In genomic region chr1:60098024-60098781, GRCm38 (mm10) we compare ENCODE assay signal across 8 mouse cellular contexts. TPM values are rescaled to one million over a fixed set of nuclear protein-coding genes. Genes with fewer than 3 reads are reported as not detected.
DNase-seq lines count a peak whose midpoint lies in the region; ATAC-seq and TF ChIP-seq lines count a peak whose summit lies in the region.

Gene Carf (plus strand): TSS chr1:60098247.
Gene Wdr12 (minus strand): TSS chr1:60098645.

- peak; percentile 97 for DNase-seq in CD4-positive helper T cell, adult 2 months (ENCODE audit: low read depth, low spot score)
- peak; percentile 95 for DNase-seq in brain, embryonic 18.5 days (ENCODE audit: low read depth, low spot score)
- peak; percentile 99 for DNase-seq in kidney, postnatal 0 days (ENCODE audit: low spot score)
- peak; percentile 95 for DNase-seq in liver, embryonic 11.5 days (ENCODE audit: low spot score)
- DNase-seq in naive thymus-derived CD4-positive, alpha-beta T cell, adult 2 months (ENCODE audit: low read depth): peak; percentile 96

- TF ChIP-seq CTCF in kidney, postnatal 0 days (IDR thresholded peaks at IDR 0.05; ENCODE audit: low read depth): no peak

- H3K9ac ChIP-seq in heart, embryonic 12.5 days: peak within 1 kb of the TSS; percentile 86
- H3K9ac ChIP-seq in kidney, postnatal 0 days (ENCODE audit: low read depth, low read length): peak within 1 kb of the TSS; percentile 96
- H3K9ac ChIP-seq in liver, embryonic 11.5 days (ENCODE audit: low read depth, low read length): peak within 1 kb of the TSS; percentile 85
- peak within 1 kb of the TSS; percentile 93 for H3K9ac ChIP-seq in stomach, embryonic 14.5 days (replicated peaks; ENCODE audit: low read depth, low read length)

- peaks cover 12% of the 10 kb centered on the region for H3K36me3 ChIP-seq in heart, embryonic 12.5 days
- peaks cover 4% of the 10 kb centered on the region; the same call in 1 of the 2 replicates for H3K36me3 ChIP-seq in kidney, postnatal 0 days (ENCODE audit: insufficient read depth, low read length)
- peaks cover 9% of the 10 kb centered on the region; the same call in 1 of the 2 replicates for H3K36me3 ChIP-seq in liver, embryonic 11.5 days (ENCODE audit: control insufficient read depth, insufficient read depth, low read length)
- H3K36me3 ChIP-seq in stomach, embryonic 14.5 days (ENCODE audit: control insufficient read depth, insufficient read depth, low read length): peaks cover 4% of the 10 kb centered on the region; the same call in 1 of the 2 replicates

- H3K4me2 ChIP-seq in heart, embryonic 12.5 days: peak within 1 kb of the TSS; percentile 82
- H3K4me2 ChIP-seq in kidney, postnatal 0 days (ENCODE audit: low read length): peak within 1 kb of the TSS; percentile 85
- H3K4me2 ChIP-seq in liver, embryonic 11.5 days: peak within 1 kb of the TSS; percentile 79
- peak within 1 kb of the TSS; percentile 72 for H3K4me2 ChIP-seq in stomach, embryonic 14.5 days (replicated peaks; ENCODE audit: low read depth, low read length)

- under 1% methylated on average over 69 of the region's 71 CpGs for WGBS in heart, embryonic 12.5 days
- WGBS in kidney, postnatal 0 days: under 1% methylated on average over 70 of the region's 71 CpGs
- under 1% methylated on average over 70 of the region's 71 CpGs for WGBS in liver, embryonic 11.5 days
- WGBS in stomach, embryonic 14.5 days: under 1% methylated on average over 64 of the region's 71 CpGs

- H3K4me1 ChIP-seq in heart, embryonic 12.5 days (replicated peaks): peaks cover 5% of the 10 kb centered on the region
- no peaks in the 10 kb centered on the region for H3K4me1 ChIP-seq in kidney, postnatal 0 days (replicated peaks; ENCODE audit: insufficient read depth, low read length)
- H3K4me1 ChIP-seq in liver, embryonic 11.5 days (replicated peaks; ENCODE audit: control insufficient read depth, insufficient read depth, low read length): peaks cover 3% of the 10 kb centered on the region; the same call in 1 of the 2 replicates
- peaks cover 4% of the 10 kb centered on the region; the same call in 1 of the 2 replicates for H3K4me1 ChIP-seq in stomach, embryonic 14.5 days (ENCODE audit: control insufficient read depth, insufficient read depth, low read length)

- H3K27ac ChIP-seq in heart, embryonic 12.5 days (ENCODE audit: poor library complexity, severe bottlenecking): peak within 1 kb of the TSS; percentile 100
- H3K27ac ChIP-seq in kidney, postnatal 0 days: peak within 1 kb of the TSS; percentile 97
- H3K27ac ChIP-seq in liver, embryonic 11.5 days (ENCODE audit: low read depth, low read length): peak within 1 kb of the TSS; percentile 96
- H3K27ac ChIP-seq in stomach, embryonic 14.5 days (ENCODE audit: low read length): peak within 1 kb of the TSS; percentile 98

- H3K4me3 ChIP-seq in heart, embryonic 12.5 days: peak within 1 kb of the TSS; percentile 82
- peak within 1 kb of the TSS; percentile 94 for H3K4me3 ChIP-seq in kidney, postnatal 0 days (replicated peaks; ENCODE audit: low read depth, low read length)
- peak within 1 kb of the TSS; percentile 76 for H3K4me3 ChIP-seq in liver, embryonic 11.5 days (ENCODE audit: low read depth, low read length)
- H3K4me3 ChIP-seq in stomach, embryonic 14.5 days (ENCODE audit: low read depth, low read length): peak within 1 kb of the TSS; percentile 89

- H3K27me3 ChIP-seq in heart, embryonic 12.5 days (replicated peaks): no peaks in the 10 kb centered on the region
- H3K27me3 ChIP-seq in kidney, postnatal 0 days (ENCODE audit: insufficient read depth, low read length): no peaks in the 10 kb centered on the region
- H3K27me3 ChIP-seq in liver, embryonic 11.5 days (replicated peaks; ENCODE audit: control insufficient read depth, insufficient read depth, low read length): no peaks in the 10 kb centered on the region
- no peaks in the 10 kb centered on the region for H3K27me3 ChIP-seq in stomach, embryonic 14.5 days (ENCODE audit: control insufficient read depth, insufficient read depth, low read length)

- ATAC-seq in erythroid progenitor cell, adult 5-6 weeks (replicated peaks; ENCODE audit: low FRiP score, poor library complexity, severe bottlenecking): peak; percentile 93
- peak; percentile 97 for ATAC-seq in heart, embryonic 12.5 days (ENCODE audit: insufficient number of reproducible peaks, low FRiP score)
- peak; percentile 97 for ATAC-seq in kidney, postnatal 0 days (replicated peaks; ENCODE audit: low FRiP score, low read depth)
- peak; percentile 95 for ATAC-seq in liver, embryonic 11.5 days (replicated peaks; ENCODE audit: low FRiP score)
- ATAC-seq in stomach, embryonic 14.5 days (ENCODE audit: insufficient number of reproducible peaks, insufficient read depth, low FRiP score, low read depth): peak; percentile 97

- H3K9me3 ChIP-seq in heart, embryonic 12.5 days (replicated peaks): no peaks in the 10 kb centered on the region
- H3K9me3 ChIP-seq in kidney, postnatal 0 days (replicated peaks; ENCODE audit: low read length): no peaks in the 10 kb centered on the region
- H3K9me3 ChIP-seq in liver, embryonic 11.5 days (ENCODE audit: control insufficient read depth, low read length): no peaks in the 10 kb centered on the region
- no peaks in the 10 kb centered on the region for H3K9me3 ChIP-seq in stomach, embryonic 14.5 days (ENCODE audit: control insufficient read depth, low read depth, low read length)

RNA-seq across cellular contexts. Expression of gene Carf, which starts in this region (rescaled TPM):
- 2.5 and 7.2 TPM in 2 replicates for total RNA-seq in erythroid progenitor cell, adult 5-6 weeks (2015; ENCODE audit: low replicate concordance)
- total RNA-seq in erythroid progenitor cell, adult 5-6 weeks (2017; ENCODE audit: low replicate concordance): 3.0 and 6.0 TPM in 2 replicates
- 6.2 and 6.5 TPM in 2 replicates for polyA plus RNA-seq in heart, embryonic 12.5 days (2016; fragmentation: Nextera tagmentation; extraction: Ambion mirVana)
- 4.6 and 4.9 TPM in 2 replicates for polyA plus RNA-seq in kidney, postnatal 0 days (2015; fragmentation: Nextera tagmentation; extraction: Ambion mirVana)
- 5.7 and 5.9 TPM in 2 replicates for polyA plus RNA-seq in liver, embryonic 11.5 days (2014; fragmentation: Nextera tagmentation; extraction: Ambion mirVana)
- 10.3 and 11.4 TPM in 2 replicates for polyA plus RNA-seq in stomach, embryonic 14.5 days (2014; fragmentation: Nextera tagmentation; extraction: Ambion mirVana)

RNA-seq across cellular contexts. Expression of gene Wdr12, which starts in this region (rescaled TPM):
- total RNA-seq in erythroid progenitor cell, adult 5-6 weeks (2015; ENCODE audit: low replicate concordance): 7.6 and 14.3 TPM in 2 replicates
- 8.5 and 14.1 TPM in 2 replicates for total RNA-seq in erythroid progenitor cell, adult 5-6 weeks (2017; ENCODE audit: low replicate concordance)
- 27.9 and 33.1 TPM in 2 replicates for polyA plus RNA-seq in heart, embryonic 12.5 days (2016; fragmentation: Nextera tagmentation; extraction: Ambion mirVana)
- 44.9 and 47.9 TPM in 2 replicates for polyA plus RNA-seq in kidney, postnatal 0 days (2015; fragmentation: Nextera tagmentation; extraction: Ambion mirVana)
- 104 and 107 TPM in 2 replicates for polyA plus RNA-seq in liver, embryonic 11.5 days (2014; fragmentation: Nextera tagmentation; extraction: Ambion mirVana)
- polyA plus RNA-seq in stomach, embryonic 14.5 days (2014; fragmentation: Nextera tagmentation; extraction: Ambion mirVana): 46.0 and 47.3 TPM in 2 replicates

Comparison
In these comparisons a context has a peak if more than half of its experiments do, and no peak if none do; other contexts are left out.
1. Peak in every context shown above with its lines: DNase-seq, ATAC-seq, H3K4me3 ChIP-seq and H3K27ac ChIP-seq.